Mouse (Mus musculus): ENCODE data around the gene Emg1.
"Not testable (repeated sequence)": the region's sequence is repeated elsewhere in the genome, so short reads cannot be mapped to it uniquely, and the experiment has no call there.

Emg1 gene

GRCm38 (mm10) chr6:124706061-124706627 lies 5.8 kb downstream of the Emg1 start:
- no peak for DNase-seq

- DNase-seq, result no peak
Measured at GRCm38 (mm10) chr6:124704417-124704816, 7.6 kb downstream of the Emg1 start.

- no peak for DNase-seq
Measured at GRCm38 (mm10) chr6:124703789-124704188, 8.2 kb downstream of the Emg1 start.

GRCm38 (mm10) chr6:124702784-124703103 lies 9.2 kb downstream of the Emg1 start:
- DNase-seq, result peak; percentile 75 to 87

GRCm38 (mm10) chr6:124702102-124702783 lies 9.7 kb downstream of the Emg1 start:
- DNase-seq, result no peak

- DNase-seq, result peak in 1 of 2 experiments; percentile 41
Measured at GRCm38 (mm10) chr6:124701338-124701737, 10.6 kb downstream of the Emg1 start.

- DNase-seq, result peak; percentile 70 to 78
Measured at GRCm38 (mm10) chr6:124699962-124700610, 11.9 kb downstream of the Emg1 start.

GRCm38 (mm10) chr6:124699366-124699765 lies 12.6 kb downstream of the Emg1 start:
- DNase-seq, result no peak

- DNase-seq, result no peak
Measured at GRCm38 (mm10) chr6:124698751-124699150, 13.2 kb downstream of the Emg1 start.

GRCm38 (mm10) chr6:124696441-124697150 lies 15.4 kb downstream of the Emg1 start:
- no peak for DNase-seq

GRCm38 (mm10) chr6:124694166-124694955 lies 17.6 kb downstream of the Emg1 start:
- peak; percentile 95 to 96 for DNase-seq

- DNase-seq, result peak; percentile 57 to 71
Measured at GRCm38 (mm10) chr6:124693243-124693981, 18.6 kb downstream of the Emg1 start.

- no peak for DNase-seq
Measured at GRCm38 (mm10) chr6:124690517-124690916, 21.5 kb downstream of the Emg1 start.

- DNase-seq, result no peak
Measured at GRCm38 (mm10) chr6:124689011-124689410, 23.0 kb downstream of the Emg1 start.

GRCm38 (mm10) chr6:124688151-124688758 lies 23.7 kb downstream of the Emg1 start:
- no peak for DNase-seq

GRCm38 (mm10) chr6:124686644-124687043 lies 25.3 kb downstream of the Emg1 start:
- not testable (repeated sequence) for DNase-seq

- no peak for DNase-seq
Measured at GRCm38 (mm10) chr6:124685606-124686386, 26.2 kb downstream of the Emg1 start.

- DNase-seq, result peak; percentile 80 to 85
Measured at GRCm38 (mm10) chr6:124683591-124684417, 28.2 kb downstream of the Emg1 start.

- DNase-seq, result peak in 1 of 2 experiments; percentile 59
Measured at GRCm38 (mm10) chr6:124682291-124682690, 29.7 kb downstream of the Emg1 start.

GRCm38 (mm10) chr6:124679486-124679885 lies 32.5 kb downstream of the Emg1 start:
- no peak for DNase-seq

Data from kidney, postnatal 36 days (tissue).